Mouse (Mus musculus): Measurements from ENCODE around the gene Tbx5.

DNA sequence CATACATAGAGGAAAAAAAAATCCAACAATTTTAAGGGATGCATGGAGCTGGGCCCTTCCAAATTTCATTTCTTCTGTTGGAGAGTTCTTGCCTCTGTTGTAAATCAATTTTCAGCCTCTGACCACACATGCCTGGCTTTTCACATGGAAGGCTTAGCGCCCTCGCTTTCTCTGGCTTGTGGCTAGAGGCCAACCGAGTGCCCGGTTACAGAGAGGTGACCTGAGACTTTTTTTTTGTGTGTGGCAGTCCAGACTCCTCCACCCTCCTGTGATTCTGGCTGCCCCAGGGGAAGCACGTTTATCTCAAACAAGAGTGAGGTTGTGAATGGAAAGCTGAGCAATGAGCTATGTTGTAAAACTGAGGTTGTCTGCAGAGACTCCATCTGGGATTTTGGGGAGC, 28.8 kb downstream of the Tbx5 start:
- no peak for TF ChIP-seq CTCF (IDR thresholded peaks at IDR 0.05; ENCODE audit: extremely low read depth, insufficient read depth, insufficient read length, insufficient replicate concordance)
- TF ChIP-seq POLR2A (IDR thresholded peaks at IDR 0.05; ENCODE audit: low read depth, low read length) = no peak

Data from spleen, adult 2 months (tissue).